Mouse (Mus musculus): ENCODE data around the gene Fgfr2.
A peak's percentile ranks its signal among the peaks of the same experiment; 100 is the strongest.

The Fgfr2 gene

GRCm38 (mm10) chr7:133014631-133015030, 108.5 kb downstream of the Fgfr2 start:
- TF ChIP-seq GATA4 (IDR thresholded peaks at IDR 0.05; ENCODE audit: insufficient replicate concordance, low read length) = no peak

DNA sequence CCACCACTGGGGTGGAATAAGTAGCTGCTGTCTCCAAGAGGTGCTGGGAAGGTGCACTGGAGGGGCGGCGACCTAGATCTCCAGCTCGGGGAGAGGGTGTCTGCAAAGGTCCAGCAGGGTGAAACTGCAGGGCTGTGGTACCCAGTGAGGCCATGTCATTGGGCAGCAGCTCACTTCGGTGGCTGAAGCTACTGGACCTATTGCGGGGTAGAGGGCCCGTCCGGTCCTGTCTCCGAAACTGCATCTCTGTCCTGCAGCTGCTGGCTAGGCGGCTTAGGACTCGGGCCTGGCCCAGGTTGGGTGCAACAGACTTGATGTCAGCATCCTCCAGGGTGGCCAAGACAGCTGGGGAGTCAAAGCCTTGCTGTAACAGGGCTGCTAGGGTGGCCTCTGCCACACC, 109.2 kb downstream of the Fgfr2 start:
- no peak for TF ChIP-seq GATA4 (IDR thresholded peaks at IDR 0.05; ENCODE audit: insufficient replicate concordance, low read length)

DNA sequence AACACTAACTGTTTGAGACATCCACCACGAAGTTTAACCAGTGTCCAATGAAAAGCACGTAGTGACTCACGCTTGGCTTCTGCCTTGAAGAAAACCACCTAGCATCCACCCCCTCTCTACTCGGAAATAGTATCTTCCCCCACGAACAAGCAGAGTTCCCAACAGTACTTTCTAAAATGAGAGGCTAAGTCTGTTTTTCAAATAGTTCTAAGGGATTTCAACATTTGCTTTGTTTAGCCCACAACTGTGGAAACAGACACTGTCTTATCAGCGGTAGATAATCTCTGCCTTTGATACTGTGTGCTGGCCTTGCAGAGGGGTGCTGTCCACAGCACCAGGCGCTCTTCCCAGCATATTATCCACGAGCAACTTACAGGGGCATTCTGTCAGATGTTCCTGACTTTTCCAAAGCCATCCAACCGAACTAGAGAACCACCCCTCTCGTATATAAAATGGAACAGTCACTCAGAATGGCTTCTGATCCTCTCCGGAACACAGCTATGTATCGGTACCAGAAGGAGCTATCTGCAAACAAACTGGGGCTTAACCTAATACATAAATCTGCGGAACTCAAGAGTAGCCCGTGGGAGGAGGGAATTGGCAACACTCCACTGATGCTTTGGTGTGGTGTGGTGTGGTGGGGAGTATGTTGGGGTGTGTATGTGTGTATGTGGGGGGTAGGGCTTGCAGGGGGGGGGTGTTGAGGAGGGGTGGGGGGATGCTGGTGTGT, 110.3 kb downstream of the Fgfr2 start:
- peak; percentile 72; the same call in 1 of the 2 replicates for TF ChIP-seq GATA4 (IDR thresholded peaks at IDR 0.05; ENCODE audit: insufficient replicate concordance, low read length)

DNA sequence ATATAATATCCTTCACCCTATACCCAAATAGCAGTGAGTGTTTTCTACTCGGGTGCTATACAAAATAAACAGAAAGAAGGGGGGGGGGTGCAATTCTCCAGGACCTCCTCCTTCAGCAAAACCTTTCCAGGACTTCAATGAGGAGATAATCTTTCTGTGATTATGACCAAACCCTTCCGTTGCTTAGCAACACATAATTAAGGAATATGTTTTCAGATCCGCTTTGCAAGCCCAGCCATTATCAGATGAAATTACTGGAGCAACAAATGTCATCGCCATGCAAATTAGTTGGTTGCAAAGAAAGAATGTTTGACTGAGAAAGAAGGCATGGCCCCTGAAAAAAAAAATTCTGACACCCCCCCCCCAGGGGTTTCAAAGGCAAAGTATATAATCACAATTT, 111.5 kb downstream of the Fgfr2 start:
- TF ChIP-seq GATA4 (IDR thresholded peaks at IDR 0.05; ENCODE audit: insufficient replicate concordance, low read length) = no peak

DNA sequence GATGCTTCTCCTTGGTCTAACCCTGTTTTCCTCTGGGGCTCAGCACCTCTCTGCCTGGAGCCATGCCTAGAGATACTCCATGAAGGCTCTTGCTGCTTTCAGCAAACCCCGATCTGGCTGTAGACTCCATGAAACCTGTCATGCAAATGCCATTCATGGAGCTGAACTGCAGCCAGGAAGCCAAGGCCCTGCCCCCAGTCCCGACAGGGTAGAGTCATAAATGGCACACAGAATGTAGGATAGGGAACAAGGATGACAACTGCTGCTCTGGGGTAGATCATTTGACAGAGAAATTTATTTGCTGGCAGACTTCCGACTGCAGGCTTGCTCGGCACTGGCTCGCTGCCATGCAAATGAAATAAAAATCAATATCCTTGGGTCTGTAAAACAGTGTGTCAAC, 112.0 kb downstream of the Fgfr2 start:
- TF ChIP-seq GATA4 (IDR thresholded peaks at IDR 0.05; ENCODE audit: insufficient replicate concordance, low read length) = no peak

DNA sequence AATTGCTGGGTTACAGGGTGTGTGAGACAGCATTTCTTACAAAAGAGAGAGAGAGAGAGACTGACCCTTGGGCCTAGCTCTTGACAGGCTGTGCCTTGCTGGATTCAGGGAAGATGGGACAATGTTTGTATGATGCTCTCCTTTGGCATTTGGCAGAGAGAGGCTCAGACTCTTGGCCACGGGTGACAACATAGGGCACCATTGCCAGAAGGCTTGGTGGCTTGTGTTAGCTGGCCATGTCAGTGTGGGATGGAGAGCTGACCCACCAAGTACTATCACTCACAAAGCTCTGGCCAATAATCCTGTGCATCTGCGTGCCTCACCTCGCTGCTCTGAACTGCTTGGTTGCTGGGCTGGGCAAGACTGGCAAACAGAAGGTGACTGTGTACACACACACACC, 112.7 kb downstream of the Fgfr2 start:
- no peak for TF ChIP-seq GATA4 (IDR thresholded peaks at IDR 0.05; ENCODE audit: insufficient replicate concordance, low read length)

- TF ChIP-seq GATA4 (IDR thresholded peaks at IDR 0.05; ENCODE audit: insufficient replicate concordance, low read length) = no peak
Observed at GRCm38 (mm10) chr7:133009676-133010075, 113.5 kb downstream of the Fgfr2 start.

- TF ChIP-seq GATA4 (IDR thresholded peaks at IDR 0.05; ENCODE audit: insufficient replicate concordance, low read length) = no peak
Observed at GRCm38 (mm10) chr7:133008663-133009062, 114.5 kb downstream of the Fgfr2 start.

GRCm38 (mm10) chr7:133007343-133007742, 115.8 kb downstream of the Fgfr2 start:
- TF ChIP-seq GATA4 (IDR thresholded peaks at IDR 0.05; ENCODE audit: insufficient replicate concordance, low read length) = no peak

DNA sequence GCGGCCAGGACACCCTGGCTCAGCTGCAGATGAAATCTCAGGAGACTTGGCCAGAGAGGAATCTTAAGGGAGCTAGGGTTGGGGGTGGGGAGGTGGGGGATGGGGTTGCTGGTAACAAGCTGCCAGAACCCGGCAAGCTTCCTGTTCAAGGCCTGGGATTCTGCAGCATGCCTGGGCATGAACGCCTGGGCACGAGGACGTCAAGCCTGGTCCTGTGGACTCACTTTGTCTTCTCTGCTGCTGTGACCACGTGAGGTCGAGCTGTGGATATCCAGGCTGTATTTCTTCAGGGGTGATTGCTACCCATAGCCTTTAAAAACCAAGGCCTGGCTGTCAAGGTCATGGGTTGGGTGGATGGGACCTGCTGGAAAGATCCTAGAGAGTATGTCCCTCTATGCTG, 117.4 kb downstream of the Fgfr2 start:
- TF ChIP-seq GATA4 (IDR thresholded peaks at IDR 0.05; ENCODE audit: insufficient replicate concordance, low read length) = no peak

DNA sequence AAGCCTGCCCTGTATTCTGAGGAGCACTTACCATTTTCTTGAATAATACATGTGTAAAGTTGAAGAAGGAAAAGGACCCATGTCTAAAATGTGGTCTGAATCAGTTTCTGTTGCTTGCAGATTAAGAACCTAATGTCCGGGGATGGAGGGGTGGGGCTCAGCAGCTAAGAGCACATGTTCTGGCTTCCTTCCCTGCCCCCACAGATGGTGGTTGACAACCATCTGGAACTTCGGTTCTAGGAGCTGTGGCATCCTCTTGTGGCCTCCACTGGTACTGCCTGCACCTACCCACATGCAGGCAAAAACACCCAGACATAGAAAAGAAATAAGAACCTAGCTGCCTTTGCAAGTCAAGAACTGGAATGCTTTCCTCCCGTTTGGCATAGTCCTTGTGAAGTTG, 119.7 kb downstream of the Fgfr2 start:
- TF ChIP-seq GATA4 (IDR thresholded peaks at IDR 0.05; ENCODE audit: insufficient replicate concordance, low read length) = no peak

DNA sequence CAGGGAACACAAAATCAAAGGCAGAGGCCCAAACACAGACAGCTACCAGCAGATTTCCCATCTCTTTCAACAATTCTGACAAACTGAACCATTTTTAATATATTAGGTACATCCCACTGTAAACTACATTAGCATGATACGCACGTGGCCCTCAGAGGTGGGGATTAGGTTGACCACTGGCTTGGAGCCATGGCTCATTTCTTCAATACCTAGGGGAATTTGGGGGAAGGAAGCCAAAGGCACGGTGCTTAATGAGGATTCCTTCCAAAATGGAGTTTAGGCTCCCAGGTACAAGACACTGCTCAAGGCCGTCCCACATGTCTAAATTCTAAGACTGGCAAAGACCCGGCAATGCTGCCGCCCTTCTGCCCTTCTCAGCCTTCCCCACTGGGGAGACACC, 120.9 kb downstream of the Fgfr2 start:
- TF ChIP-seq GATA4 (IDR thresholded peaks at IDR 0.05; ENCODE audit: insufficient replicate concordance, low read length) = no peak

GRCm38 (mm10) chr7:133001388-133001787, 121.8 kb downstream of the Fgfr2 start:
- TF ChIP-seq GATA4 (IDR thresholded peaks at IDR 0.05; ENCODE audit: insufficient replicate concordance, low read length) = no peak

DNA sequence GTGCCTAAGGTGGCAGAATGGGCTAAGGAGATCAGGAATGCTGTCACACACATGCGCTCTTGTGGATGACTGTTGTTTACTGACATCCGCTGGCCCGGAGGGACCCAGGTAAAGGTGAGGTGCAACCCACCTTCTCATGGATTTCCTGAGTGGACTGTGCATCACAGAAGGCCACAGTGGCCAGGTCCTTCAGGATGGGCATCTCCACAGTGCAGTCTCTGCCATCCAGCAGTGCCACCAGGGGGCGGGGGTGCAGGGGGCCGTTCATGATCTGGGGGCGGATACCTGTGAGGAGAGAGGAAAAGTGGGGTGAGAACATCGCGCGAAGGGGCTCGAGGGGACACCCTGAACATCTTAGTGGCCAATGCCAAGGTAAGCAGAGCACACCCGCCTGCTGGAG, 124.1 kb downstream of the Fgfr2 start:
- no peak for TF ChIP-seq GATA4 (IDR thresholded peaks at IDR 0.05; ENCODE audit: insufficient replicate concordance, low read length)

GRCm38 (mm10) chr7:132998639-132999038, 124.5 kb downstream of the Fgfr2 start:
- no peak for TF ChIP-seq GATA4 (IDR thresholded peaks at IDR 0.05; ENCODE audit: insufficient replicate concordance, low read length)

DNA sequence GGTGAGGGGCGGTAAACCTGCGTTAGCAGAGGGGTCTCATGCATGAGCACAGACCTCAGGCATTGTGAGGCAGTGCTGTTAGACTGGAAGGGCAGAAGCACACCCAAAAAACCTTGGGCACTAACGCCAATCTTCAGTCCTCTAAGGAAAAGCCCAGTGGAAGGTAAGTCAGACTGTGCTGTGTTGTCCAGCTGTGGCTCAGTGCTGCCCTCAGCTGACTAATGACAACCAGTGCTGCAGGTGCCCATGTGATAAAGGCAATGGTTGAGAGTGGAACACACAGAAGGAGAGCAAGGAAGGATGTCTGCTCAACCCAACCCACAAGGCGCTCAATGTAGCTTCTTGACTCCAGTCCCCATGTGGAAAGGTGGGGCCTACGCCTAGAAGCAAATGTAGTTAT, 126.8 kb downstream of the Fgfr2 start:
- no peak for TF ChIP-seq GATA4 (IDR thresholded peaks at IDR 0.05; ENCODE audit: insufficient replicate concordance, low read length)

GRCm38 (mm10) chr7:132994628-132995191, 128.4 kb downstream of the Fgfr2 start:
- no peak for TF ChIP-seq GATA4 (IDR thresholded peaks at IDR 0.05; ENCODE audit: insufficient replicate concordance, low read length)
